Mouse (Mus musculus) hindbrain, embryonic 16.5 days (tissue): ENCODE results near the gene Rfx7. TPM values are rescaled to one million over a fixed set of nuclear protein-coding genes. Genes with fewer than 3 reads are reported as not detected.

Source experiments
- ATAC-seq: fragments of 200-750 bp; cut with Nextera tagmentation; 2 replicates; pipeline ENCODE4 v1.8.0; 2017; ENCODE audit warnings: moderate TSS enrichment, moderate library complexity
- H3K27ac ChIP-seq: fragments of 300-500 bp; sonication (generic); 2 replicates; pipeline ENCODE4 v1.5.1; 2014; ENCODE audit warnings: low read depth, mild to moderate bottlenecking, control low read depth, low read length, moderate library complexity
- H3K27me3 ChIP-seq: fragments of 300-500 bp; sonication (generic); replicated peaks from 2 replicates; pipeline ENCODE4 v1.6.1; 2014; ENCODE audit warnings: low read length; ENCODE audit not compliant: control insufficient read depth, insufficient read depth
- H3K36me3 ChIP-seq: fragments of 300-500 bp; sonication (generic); 2 replicates; pipeline ENCODE4 v1.6.1; 2014; ENCODE audit warnings: mild to moderate bottlenecking, low read length, moderate library complexity, mixed read lengths; ENCODE audit not compliant: control insufficient read depth, insufficient read depth
- H3K4me1 ChIP-seq: fragments of 300-500 bp; sonication (generic); 2 replicates; pipeline ENCODE4 v1.6.1; 2014; ENCODE audit warnings: low read depth, low read length; ENCODE audit not compliant: control insufficient read depth, insufficient read depth
- H3K4me2 ChIP-seq: fragments of 300-500 bp; sonication (generic); 2 replicates; pipeline ENCODE4 v1.6.1; 2014; ENCODE audit warnings: mild to moderate bottlenecking, low read length, control low read depth, moderate library complexity
- H3K4me3 ChIP-seq: fragments of 300-500 bp; sonication (generic); 2 replicates; pipeline ENCODE4 v1.5.1; 2014; ENCODE audit warnings: mild to moderate bottlenecking, low read length, control low read depth, moderate library complexity
- H3K9ac ChIP-seq: fragments of 300-500 bp; sonication (generic); 2 replicates; pipeline ENCODE4 v1.6.1; 2014; ENCODE audit warnings: low read depth, mild to moderate bottlenecking, control low read depth, low read length, moderate library complexity
- H3K9me3 ChIP-seq: fragments of 300-500 bp; sonication (generic); 2 replicates; pipeline ENCODE4 v1.6.1; 2014; ENCODE audit warnings: mild to moderate bottlenecking, low read length, moderate library complexity; ENCODE audit not compliant: control insufficient read depth
- WGBS: fragments of 180-500 bp; shearing (Covaris S2); extraction: QIAGEN DNeasy Blood & Tissue Kit; methylation state at CpG from one replicate; pipeline ENCODE4 v1.1.7; 2014; 5-methylcytosine and 5-hydroxymethylcytosine counted together
- polyA plus RNA-seq: library from polyadenylated mRNA; unstranded; fragments of >200 nt; fragmentation: Nextera tagmentation; extraction: Ambion mirVana; gene quantifications from 2 replicates; pipeline ENCODE4 v1.2.1, GENCODE M21; 2015

The Rfx7 gene
- polyA plus RNA-seq, 1 experiment from 2014 or later: 12.5 TPM

- Histone ChIP-seq H3K36me3 (no peaks in the 10 kb centered on the region), H3K27ac (no peak overlapping the region), H3K27me3 (no peaks in the 10 kb centered on the region), H3K4me1 (peaks cover 9% of the 10 kb centered on the region), H3K4me2 (no peak overlapping the region), H3K4me3 (no peak overlapping the region), H3K9ac (no peak overlapping the region), H3K9me3 (no peaks in the 10 kb centered on the region)
- 18% methylated on average over 2 of the region's 2 CpGs for WGBS
- no peak for ATAC-seq
Measured at GRCm38 (mm10) chr9:72628591-72628990, 96.6 kb downstream of the Rfx7 start.

- no peak overlapping the region for H3K4me2 ChIP-seq
- no peaks in the 10 kb centered on the region for H3K27me3 ChIP-seq
- ATAC-seq: no peak
- H3K9ac ChIP-seq: no peak overlapping the region
- H3K27ac ChIP-seq: no peak overlapping the region
- no peaks in the 10 kb centered on the region for H3K9me3 ChIP-seq
- no peak overlapping the region for H3K4me3 ChIP-seq
- H3K4me1 ChIP-seq: peaks cover 9% of the 10 kb centered on the region
- WGBS: 63% methylated on average over 1 of the region's 1 CpGs
- H3K36me3 ChIP-seq: no peaks in the 10 kb centered on the region
Measured at GRCm38 (mm10) chr9:72632198-72632597, 100.2 kb downstream of the Rfx7 start.

- Histone ChIP-seq H3K9me3 (no peaks in the 10 kb centered on the region), H3K4me3 (no peak overlapping the region), H3K4me2 (no peak overlapping the region), H3K36me3 (no peaks in the 10 kb centered on the region), H3K4me1 (peaks cover 7% of the 10 kb centered on the region), H3K27me3 (no peaks in the 10 kb centered on the region), H3K9ac (no peak overlapping the region), H3K27ac (no peak overlapping the region)
- ATAC-seq: no peak
Measured at GRCm38 (mm10) chr9:72635134-72635533, 103.1 kb downstream of the Rfx7 start.

GRCm38 (mm10) chr9:72636547-72636946 lies 104.5 kb downstream of the Rfx7 start:
- H3K27me3 ChIP-seq: no peaks in the 10 kb centered on the region
- no peaks in the 10 kb centered on the region for H3K36me3 ChIP-seq
- H3K9me3 ChIP-seq: no peaks in the 10 kb centered on the region
- H3K9ac ChIP-seq: no peak overlapping the region
- no peak overlapping the region for H3K4me3 ChIP-seq
- 86% methylated on average over 7 of the region's 7 CpGs for WGBS
- H3K4me1 ChIP-seq: peaks cover 19% of the 10 kb centered on the region
- H3K4me2 ChIP-seq: no peak overlapping the region
- ATAC-seq: no peak
- no peak overlapping the region for H3K27ac ChIP-seq

- H3K27ac ChIP-seq: no peak overlapping the region
- no peak overlapping the region for H3K4me2 ChIP-seq
- H3K9ac ChIP-seq: no peak overlapping the region
- no peaks in the 10 kb centered on the region for H3K27me3 ChIP-seq
- WGBS: 81% methylated on average over 8 of the region's 8 CpGs
- H3K36me3 ChIP-seq: no peaks in the 10 kb centered on the region
- H3K4me1 ChIP-seq: peaks cover 19% of the 10 kb centered on the region
- no peak for ATAC-seq
- H3K4me3 ChIP-seq: no peak overlapping the region
- no peaks in the 10 kb centered on the region for H3K9me3 ChIP-seq
Measured at GRCm38 (mm10) chr9:72637243-72637642, 105.2 kb downstream of the Rfx7 start.

- Histone ChIP-seq H3K4me1 (peaks cover 19% of the 10 kb centered on the region), H3K36me3 (no peaks in the 10 kb centered on the region), H3K9ac (peak overlapping the region; percentile 68), H3K4me3 (peak overlapping the region; percentile 30), H3K9me3 (no peaks in the 10 kb centered on the region), H3K27ac (peak overlapping the region; percentile 92), H3K4me2 (peak overlapping the region; percentile 67), H3K27me3 (no peaks in the 10 kb centered on the region)
- ATAC-seq: peak; percentile 83
- WGBS: 37% methylated on average over 9 of the region's 9 CpGs
Measured at GRCm38 (mm10) chr9:72638951-72639842, 107.2 kb downstream of the Rfx7 start.

- peaks cover 19% of the 10 kb centered on the region for H3K4me1 ChIP-seq
- ATAC-seq: peak; percentile 93
Measured at GRCm38 (mm10) chr9:72639843-72640621, 108.0 kb downstream of the Rfx7 start.

GRCm38 (mm10) chr9:72640642-72641041 lies 108.6 kb downstream of the Rfx7 start:
- ATAC-seq: no peak
- Histone ChIP-seq H3K4me1 (peaks cover 19% of the 10 kb centered on the region), H3K27me3 (no peaks in the 10 kb centered on the region), H3K27ac (peak overlapping the region; percentile 92), H3K9me3 (no peaks in the 10 kb centered on the region), H3K4me3 (no peak overlapping the region), H3K36me3 (no peaks in the 10 kb centered on the region), H3K9ac (peak overlapping the region; percentile 68), H3K4me2 (peak overlapping the region; percentile 67)
- 11% methylated on average over 7 of the region's 7 CpGs for WGBS

More at GRCm38 (mm10) chr9:72639843-72640621, 108.0 kb downstream of the Rfx7 start:
- 1% methylated on average over 27 of the region's 27 CpGs for WGBS
- Histone ChIP-seq H3K4me3 (peak overlapping the region; percentile 30), H3K9me3 (no peaks in the 10 kb centered on the region), H3K27ac (peak overlapping the region; percentile 92), H3K4me2 (peak overlapping the region; percentile 67), H3K36me3 (no peaks in the 10 kb centered on the region), H3K9ac (peak overlapping the region; percentile 68), H3K27me3 (no peaks in the 10 kb centered on the region)

GRCm38 (mm10) chr9:72641093-72641680 lies 109.1 kb downstream of the Rfx7 start:
- Histone ChIP-seq H3K36me3 (no peaks in the 10 kb centered on the region), H3K27ac (peak overlapping the region; percentile 92), H3K27me3 (no peaks in the 10 kb centered on the region), H3K4me3 (no peak overlapping the region), H3K4me1 (peaks cover 19% of the 10 kb centered on the region), H3K4me2 (no peak overlapping the region), H3K9ac (peak overlapping the region; percentile 68; the same call in 1 of the 2 replicates), H3K9me3 (no peaks in the 10 kb centered on the region)
- 69% methylated on average over 6 of the region's 6 CpGs for WGBS
- ATAC-seq: no peak
